Mouse (Mus musculus): ENCODE measurements around the gene Gm11639. TPM values are rescaled to one million over a fixed set of nuclear protein-coding genes. Genes with fewer than 3 reads are reported as not detected.
"Not testable (repeated sequence)": the region's sequence is repeated elsewhere in the genome, so short reads cannot be mapped to it uniquely, and the experiment has no call there.

Gene Gm11639
- total RNA-seq, 2 experiments from 2014 or later, result 0.79 to 0.96 TPM

DNA sequence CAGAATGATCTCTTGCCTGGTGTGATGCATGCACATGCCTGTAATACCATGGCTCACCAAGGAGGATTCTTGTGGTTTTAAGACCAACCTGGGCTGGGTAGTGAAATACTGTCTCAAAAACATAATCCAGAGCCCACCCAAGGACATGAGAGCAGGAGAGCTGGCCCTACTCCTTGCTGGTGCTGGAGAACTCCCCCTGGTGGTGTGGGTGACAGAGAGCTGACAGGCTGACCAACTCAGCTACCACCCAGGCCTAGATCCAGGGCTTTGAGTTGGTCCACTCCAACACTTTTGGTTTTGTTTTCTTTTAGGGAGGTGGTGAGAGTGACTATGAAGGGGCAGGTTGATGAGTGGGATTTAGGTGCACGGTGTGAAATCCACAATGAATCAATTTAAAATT, 349.6 kb downstream of the Gm11639 start:
- intact Hi-C loops (cut with DNase I), result no loop called here
- DNase-seq, result no peak

DNA sequence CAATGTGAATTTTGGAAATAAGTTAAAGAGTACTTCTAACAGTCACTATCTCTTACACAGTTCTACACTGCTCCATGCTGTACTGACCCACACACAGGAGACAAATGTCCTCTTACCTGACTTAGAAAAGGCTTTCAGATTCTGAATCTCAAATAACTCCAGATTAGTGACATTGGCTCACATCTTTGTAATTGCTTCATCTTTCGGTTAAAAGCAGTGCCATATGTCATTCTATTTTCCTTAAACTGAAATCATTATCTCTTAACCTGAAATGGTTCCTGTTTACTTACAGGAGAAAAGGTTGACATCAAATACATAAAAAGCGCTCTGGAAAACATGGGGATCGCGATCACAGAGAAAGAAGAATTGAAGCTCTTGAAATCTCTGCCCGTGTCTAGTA, 377.8 kb downstream of the Gm11639 start, which contains the start of gene Efcab3:
Gene Efcab3, plus strand, starts transcription at position 301 of the 400 bp plus-strand sequence.
- no peak for DNase-seq
- intact Hi-C loops (cut with DNase I), result no loop called here

DNA sequence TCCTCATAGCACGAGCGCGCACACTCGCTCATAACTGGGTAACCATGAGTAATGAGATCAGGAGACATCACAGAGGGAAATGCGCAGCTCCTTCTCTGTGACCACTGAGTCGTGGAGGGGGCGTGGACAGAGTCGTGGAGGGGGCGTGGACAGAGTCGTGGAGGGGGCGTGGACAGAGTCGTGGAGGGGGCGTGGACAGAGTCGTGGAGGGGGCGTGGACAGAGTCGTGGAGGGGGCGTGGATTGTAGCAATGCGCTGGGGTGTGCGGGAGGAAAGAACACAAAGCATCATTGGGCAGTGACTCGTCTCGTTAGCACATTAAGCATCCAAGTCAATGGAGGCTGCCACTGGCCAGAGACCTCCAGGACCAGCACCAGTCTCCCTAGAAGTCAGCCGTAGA, 426.9 kb downstream of the Gm11639 start:
- intact Hi-C loops (cut with DNase I); DNase-seq: not testable (repeated sequence)

DNA sequence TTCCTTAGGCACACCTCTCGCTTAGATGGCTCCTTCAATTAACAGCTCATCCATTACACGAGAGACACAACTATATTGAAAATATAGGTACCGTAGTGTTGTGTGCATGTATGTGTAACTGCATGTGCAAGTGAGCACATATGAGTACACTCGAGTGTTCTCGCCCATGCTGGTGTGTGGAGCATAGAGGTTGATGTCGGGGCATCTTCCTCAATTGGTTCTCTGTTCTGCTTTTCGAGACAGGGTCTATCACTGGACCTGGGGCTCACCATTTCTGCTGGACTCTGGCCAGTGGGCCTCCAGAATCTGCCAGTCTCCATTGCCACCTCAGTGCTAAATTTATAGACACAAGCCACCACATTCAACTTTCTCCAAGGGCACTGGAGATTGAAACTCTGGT, 432.3 kb downstream of the Gm11639 start:
- intact Hi-C loops (cut with DNase I), result no loop called here
- no peak for DNase-seq

DNA sequence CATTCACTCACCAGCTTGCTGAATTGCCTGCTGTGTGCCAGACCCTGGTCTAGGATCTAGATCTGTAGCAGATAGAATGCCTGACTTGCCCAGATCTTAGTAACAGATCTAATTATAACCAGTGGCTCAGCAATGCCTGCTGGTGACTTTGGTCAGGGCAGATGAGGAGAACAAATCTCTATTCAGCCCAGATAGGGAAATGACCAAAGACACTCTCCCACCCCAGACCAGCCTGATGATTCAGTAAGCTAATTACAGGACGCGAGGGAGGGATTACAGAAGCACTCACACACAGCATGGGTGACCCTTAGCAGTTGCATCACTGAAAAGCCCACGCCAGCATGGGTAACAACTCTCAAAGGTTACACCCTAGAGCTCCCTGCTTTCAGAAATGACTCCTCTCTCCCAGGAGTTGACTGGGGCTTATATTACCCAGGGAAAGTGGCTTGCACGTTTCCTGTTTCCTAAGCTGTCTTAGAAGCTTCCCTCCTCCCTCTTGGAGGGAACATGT, 435.1 kb downstream of the Gm11639 start:
- intact Hi-C loops (cut with DNase I), result loop anchor here (5.0 kb wide), 2 partner anchors 348 to 528 kb away; no protein-coding TSS in a partner anchor

DNA sequence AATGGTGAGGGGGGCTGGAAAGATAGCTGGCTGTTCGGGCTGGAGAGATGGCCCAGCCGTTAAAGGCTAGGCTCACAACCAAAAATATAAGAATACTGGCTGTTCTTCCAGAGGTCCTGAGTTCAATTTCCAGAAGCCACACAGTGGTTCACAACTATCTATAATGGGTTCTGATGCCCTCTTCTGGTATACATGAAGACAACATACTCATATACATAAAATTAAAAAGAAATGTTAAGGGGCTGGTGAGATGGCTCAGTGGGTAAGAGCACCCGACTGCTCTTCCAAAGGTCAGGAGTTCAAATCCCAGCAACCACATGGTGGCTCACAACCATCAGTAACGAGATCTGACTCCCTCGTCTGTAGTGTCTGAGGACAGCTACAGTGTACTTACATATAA, 436.3 kb downstream of the Gm11639 start:
- intact Hi-C loops (cut with DNase I), result loop anchor here (5.0 kb wide), 2 partner anchors 349 to 529 kb away; no protein-coding TSS in a partner anchor

More for the DNA sequence above, 435.1 kb downstream of the Gm11639 start:
- no peak for DNase-seq

DNA sequence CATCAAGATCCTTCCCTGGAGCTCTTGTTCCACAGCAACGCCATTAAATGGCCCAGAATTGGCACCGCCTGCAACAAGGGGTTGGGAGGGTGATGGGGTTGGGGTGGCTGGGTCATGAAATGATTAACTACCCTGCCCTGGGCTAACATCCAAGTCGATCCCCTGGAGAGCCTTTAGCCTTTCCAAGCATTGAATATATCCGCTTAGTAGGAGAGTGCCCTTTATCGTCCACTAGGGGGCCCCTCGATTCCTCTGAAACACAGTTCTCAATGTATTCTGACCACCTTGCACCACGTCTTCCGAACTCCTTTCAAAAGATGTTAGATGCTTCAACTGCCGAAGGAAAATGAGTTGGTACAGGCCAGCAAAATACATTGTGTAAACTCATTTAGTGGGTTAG, 438.5 kb downstream of the Gm11639 start:
- DNase-seq, result peak; percentile 62

More for the DNA sequence above, 436.3 kb downstream of the Gm11639 start:
- DNase-seq, result not testable (repeated sequence)

DNA sequence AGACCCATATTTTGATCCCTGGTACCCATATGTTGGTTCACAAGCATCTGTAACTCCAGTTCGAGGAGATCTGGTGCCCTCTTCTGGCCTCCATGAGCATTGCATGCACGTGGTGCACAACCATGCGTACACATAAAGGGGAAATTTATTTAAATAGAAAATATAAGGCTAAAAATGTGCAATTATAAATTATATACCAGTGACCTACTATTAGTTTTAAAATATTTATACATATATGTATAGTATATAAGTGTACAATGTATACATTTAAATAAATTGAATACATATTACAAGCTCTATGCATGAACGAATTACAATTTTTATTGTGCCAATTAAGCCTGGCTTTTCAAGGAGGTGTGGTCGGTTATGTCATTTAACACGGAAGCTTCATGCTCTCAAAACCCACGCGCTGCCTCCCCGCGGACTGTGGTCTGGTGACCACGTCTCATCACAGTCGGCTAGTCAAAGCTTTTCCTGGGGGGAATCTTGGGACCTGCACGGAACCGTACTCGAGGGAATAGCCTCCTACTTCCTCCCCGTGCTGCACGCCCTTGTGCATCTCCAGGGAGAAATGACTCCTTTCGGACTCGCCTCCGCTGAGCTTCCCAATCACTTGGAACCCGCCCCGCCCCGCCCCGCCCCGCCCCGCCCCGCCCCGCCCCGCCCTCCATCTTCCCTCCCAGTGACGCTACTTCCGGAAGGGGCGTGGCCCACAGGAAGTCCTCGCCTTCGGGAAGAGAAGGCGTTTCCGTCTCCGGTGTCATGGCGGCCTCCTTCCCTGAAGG, 440.4 kb downstream of the Gm11639 start, which contains the start of gene Mettl2:
Gene Mettl2, plus strand, starts transcription at position 691 of the 785 bp plus-strand sequence.
- DNase-seq, result peak; percentile 89
- intact Hi-C loops (cut with DNase I), result no loop called here

More for the DNA sequence above, 438.5 kb downstream of the Gm11639 start:
- intact Hi-C loops (cut with DNase I), result loop anchor here (5.0 kb wide), 2 partner anchors 352 to 532 kb away; no protein-coding TSS in a partner anchor

DNA sequence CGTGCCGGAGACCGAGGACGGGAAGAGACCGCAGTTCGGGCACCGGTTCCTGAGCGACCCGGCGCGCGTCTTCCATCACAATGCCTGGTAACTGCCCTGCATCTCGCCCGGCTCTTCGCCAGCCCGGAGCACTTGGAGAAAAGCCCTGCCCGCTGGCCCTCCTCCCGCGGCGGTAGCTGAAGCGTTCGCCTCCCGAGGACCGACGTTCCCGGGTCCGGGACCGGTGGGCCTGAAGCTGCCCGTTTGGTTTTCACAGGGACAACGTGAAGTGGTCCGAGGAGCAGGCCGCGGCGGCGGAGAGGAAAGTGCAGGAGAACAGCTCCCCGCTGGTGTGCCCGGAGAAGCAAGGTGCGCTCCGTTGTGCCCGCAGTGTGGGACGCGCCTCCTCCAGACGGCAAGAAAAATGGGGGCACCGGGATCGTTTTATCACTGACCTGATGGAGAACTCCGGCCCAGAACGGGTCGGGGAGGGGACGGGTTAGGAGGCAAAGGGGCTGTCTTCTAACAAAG, 441.1 kb downstream of the Gm11639 start:
- intact Hi-C loops (cut with DNase I), result no loop called here
- no peak for DNase-seq

DNA sequence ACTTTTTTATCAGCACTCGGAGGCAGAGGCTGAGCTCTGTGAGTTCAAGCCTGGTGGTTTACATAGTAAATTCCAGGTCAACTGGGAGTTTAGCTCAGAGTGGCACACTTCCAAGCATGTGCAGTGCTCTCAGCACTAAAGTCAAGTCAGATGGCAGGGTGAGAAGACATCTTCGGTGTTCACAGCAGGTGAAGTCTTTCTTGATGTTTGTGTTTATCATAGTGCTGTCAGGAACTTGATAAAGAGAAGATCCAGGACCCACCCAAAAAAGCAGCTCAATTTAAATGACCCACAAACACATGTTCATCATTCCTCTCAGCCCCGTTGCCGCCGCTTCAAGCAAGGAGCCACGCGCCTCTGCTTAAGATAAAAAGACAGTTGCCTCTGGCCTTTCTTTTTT, 450.2 kb downstream of the Gm11639 start:
- DNase-seq, result no peak
- intact Hi-C loops (cut with DNase I), result loop anchor here (10.0 kb wide), 1 partner anchor 611 kb away; no protein-coding TSS in a partner anchor

DNA sequence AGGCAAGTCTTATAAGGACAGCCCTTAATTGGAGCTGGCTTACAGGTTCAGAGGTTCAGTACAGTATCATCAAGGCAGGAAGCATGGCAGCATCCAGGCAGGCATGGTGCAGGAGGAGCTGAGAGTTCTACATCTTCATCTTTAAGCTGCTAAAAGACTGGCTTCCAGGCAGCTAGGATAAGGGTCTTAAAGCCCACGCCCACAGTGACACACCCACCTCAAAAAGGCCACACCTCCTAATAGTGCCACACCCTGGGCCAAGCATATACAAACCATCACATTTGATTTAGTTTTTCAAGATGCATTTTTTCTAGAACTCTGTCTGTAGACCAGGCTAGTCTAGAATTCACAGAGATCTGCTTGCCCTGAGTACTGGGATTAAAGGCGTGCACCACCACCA, 451.7 kb downstream of the Gm11639 start:
- intact Hi-C loops (cut with DNase I), result loop anchor here (10.0 kb wide), 1 partner anchor 612 kb away; no protein-coding TSS in a partner anchor

DNA sequence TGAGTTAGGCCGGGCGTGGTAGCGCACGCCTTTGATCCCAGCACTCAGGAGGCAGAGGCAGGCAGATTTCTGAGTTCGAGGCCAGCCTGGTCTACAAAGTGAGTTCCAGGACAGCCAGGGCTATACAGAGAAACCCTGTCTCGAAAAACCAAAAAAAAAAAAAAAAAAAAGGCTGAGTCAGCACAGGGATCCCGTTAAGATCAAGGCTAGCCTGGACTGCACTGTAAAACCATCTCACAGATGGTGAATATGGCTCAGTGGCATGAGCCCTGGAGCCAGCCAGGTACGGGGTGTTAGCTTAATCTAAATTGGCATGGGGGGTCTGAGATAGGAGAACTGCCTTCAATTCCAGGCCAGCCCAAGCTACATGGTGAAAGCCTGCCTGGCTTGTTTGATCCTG, 455.0 kb downstream of the Gm11639 start:
- intact Hi-C loops (cut with DNase I); DNase-seq: not testable (repeated sequence)

More for the DNA sequence above, 451.7 kb downstream of the Gm11639 start:
- not testable (repeated sequence) for DNase-seq

DNA sequence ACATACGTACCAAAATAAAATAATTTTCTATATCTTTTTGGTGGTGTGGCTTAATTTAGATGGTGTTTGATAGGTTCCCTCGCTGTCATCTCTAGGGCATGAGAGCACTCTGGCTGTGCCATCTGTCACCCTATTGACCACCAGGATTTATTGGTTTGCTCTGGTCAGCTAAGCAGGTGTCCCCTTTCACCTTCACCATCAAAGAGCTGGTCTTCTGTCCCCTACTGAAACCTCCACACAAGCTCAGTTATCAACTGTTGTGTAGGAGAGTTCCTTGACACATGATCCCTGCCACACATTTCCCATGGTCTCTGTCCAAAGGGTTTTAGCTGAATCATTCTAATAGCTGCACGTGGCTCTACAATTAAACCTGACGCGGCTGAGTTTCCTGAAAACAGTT, 455.6 kb downstream of the Gm11639 start:
- no peak for DNase-seq

DNA sequence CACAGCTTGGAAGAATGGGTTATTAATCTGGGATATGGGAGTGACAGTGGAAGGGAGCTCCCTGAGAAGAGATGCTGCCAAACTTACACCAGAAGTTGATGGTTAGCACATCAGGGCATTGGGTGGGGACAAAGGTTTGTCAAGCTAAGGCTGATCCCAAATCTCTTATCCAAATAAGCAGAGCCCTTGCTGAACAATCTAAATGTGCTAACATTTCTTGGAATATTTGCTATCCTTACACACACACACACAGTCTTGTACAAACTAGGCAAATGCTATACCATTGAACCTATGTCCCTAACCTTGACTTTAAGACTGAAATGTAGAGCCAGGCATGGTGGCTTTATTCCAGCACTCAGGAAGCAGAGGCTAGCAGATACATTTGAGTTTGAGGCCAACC, 458.1 kb downstream of the Gm11639 start:
- no peak for DNase-seq
- intact Hi-C loops (cut with DNase I), result no loop called here

More for the DNA sequence above, 455.6 kb downstream of the Gm11639 start:
- intact Hi-C loops (cut with DNase I), result no loop called here

DNA sequence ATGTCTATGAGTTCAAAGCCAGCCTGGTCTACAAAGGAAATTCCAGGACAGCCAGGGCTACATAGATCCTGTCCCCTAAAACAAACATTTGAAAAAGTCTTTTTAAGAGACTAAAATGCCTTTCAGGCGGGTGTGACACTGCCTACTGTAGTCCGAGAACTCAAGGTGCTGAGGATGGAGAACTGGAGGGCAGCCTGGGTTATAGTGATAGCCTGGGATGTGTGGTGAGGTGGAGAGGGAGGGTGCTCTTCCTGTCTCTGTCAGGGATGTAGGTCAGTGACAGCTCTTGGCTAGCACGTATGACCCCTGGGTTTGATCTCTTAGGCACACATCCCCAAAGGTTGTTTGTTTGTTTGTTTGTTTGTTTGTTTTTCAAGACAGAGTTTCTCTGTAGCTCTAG, 458.6 kb downstream of the Gm11639 start:
- intact Hi-C loops (cut with DNase I), result no loop called here
- no peak for DNase-seq

DNA sequence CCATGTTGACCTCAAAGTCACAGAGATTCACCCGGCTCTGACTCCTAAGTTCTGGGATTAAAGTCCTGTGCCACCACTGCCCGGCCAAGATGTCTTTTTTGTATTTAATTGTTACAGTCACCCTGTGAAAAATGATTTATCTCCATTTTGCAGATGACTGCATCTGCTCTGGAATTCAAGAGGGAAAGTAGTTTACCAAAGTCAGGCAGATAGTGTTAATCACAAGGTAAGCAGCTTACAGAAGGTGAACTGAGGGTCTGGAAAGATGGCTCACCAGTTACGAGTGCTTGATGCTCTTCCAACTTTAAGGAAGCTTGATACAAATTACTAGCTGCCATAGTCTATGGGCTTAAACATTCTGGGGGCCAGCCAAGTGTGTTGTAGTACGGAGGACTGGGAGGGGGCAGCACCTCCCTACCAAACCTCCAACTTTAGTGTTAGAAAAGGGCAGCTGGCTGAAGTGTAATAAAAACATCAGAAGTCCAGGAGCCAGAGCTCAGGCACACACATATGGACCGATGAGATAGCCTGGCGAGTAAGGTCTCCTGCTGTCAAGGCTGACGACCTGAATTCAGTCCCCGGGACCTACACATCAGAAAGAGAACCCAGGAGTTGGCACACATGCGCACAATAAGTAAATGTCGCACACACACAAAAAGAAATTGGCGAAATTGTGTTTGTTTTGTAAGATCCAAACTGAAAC, 459.2 kb downstream of the Gm11639 start:
- no peak for DNase-seq
- intact Hi-C loops (cut with DNase I), result no loop called here

DNA sequence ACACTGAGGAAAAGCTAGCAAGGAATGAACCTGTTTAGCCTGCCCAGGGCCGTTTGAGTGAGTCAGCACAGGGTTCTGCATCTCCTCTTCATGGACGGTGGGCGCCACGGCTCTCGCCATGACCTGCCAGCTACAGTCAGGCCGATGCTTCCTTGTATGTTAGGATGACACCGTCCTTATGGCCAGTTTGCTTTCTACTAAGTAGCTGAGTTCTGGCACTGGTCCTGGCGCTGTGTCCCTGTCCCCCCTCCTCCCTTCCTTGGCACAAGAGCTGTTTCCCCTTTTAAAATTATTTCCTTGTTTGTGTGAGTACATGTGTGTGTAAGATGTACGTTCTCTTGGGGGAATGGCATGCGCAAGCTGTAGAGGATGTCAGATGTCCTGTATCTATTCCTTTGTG, 459.7 kb downstream of the Gm11639 start:
- no peak for DNase-seq

DNA sequence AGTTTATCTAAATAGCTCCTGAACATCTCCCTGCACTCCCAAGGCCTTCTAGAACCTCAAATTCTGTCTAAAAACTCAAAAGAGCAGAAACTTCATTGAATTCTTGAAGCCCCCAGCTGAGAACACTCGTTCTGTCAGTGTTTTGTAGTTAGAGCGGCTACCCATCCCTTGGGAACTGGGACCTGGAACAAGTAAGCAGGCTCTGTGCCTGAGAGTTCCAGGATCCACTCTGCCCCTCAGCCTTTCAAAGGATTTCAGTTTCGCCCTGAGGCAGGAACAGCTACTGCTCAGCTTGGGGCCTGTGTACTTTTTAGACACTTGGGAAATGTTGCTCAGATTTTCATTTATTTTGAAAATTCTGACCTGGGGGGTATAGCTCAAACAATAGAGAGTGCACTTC, 461.1 kb downstream of the Gm11639 start, which contains the start of gene Gm10842:
Gene Gm10842, plus strand, starts transcription at position 301 of the 400 bp plus-strand sequence.
- intact Hi-C loops (cut with DNase I), result no loop called here

More for the DNA sequence above, 459.7 kb downstream of the Gm11639 start:
- intact Hi-C loops (cut with DNase I), result no loop called here

DNA sequence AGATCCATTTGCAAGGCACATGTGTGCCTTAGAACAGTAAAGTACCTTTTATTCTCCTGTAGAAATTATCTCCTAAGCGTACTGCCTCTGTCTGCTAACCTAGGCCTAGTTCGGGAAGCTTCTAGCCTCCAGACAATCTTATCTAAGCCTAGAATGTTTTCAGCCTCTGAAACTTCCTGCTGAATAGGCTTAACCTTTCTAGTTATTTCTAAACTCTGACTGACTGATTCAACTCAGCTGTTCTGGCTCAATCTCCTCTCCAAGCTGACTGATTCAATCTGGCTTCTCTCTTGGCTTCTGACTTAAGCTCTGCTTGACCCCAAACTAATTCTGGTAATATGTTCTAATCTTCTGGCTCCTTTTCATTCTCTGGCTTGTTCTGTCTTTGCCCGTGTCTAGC, 463.8 kb downstream of the Gm11639 start:
- intact Hi-C loops (cut with DNase I), result no loop called here
- no peak for DNase-seq

More for the DNA sequence above, 461.1 kb downstream of the Gm11639 start, which contains the start of gene Gm10842:
- DNase-seq, result no peak

DNA sequence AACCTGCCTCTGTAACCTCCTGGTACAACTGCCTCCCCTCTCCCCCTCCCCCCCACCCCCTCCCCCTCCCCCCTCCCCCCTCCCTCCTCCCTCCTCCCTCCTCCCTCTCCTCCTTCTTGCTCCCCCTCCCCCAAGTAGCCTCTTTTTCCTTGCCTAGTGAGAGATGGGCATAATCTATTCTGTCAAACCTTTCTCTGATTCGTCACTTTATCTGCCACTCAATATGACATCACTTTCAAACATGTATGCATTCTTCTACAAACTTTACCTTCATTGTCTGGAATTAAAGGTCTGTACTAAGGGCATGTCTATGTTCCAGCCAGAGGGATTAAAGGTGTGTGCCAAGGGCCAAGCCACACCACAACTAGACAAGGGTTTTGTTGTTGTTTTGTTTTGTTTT, 464.3 kb downstream of the Gm11639 start:
- no peak for DNase-seq
- intact Hi-C loops (cut with DNase I), result no loop called here

DNA sequence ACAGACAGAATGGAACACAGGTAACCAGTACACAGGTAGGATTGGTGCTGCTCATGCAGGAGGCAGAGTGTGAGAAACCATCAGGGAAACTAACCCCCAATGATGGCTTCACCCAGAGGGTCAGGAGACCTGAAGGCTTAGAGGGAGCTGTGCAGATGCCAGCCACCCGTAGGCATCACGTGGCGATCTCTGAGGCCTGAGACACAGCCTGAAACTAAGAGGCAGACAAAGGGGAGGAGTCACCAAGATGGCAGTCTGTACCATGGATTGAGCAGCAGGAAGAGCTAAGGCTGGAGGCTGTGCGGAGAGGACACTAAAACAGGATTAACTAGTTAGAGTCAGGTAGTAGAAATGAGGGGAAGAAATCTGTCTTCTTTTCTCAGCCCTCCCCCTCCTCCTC, 465.2 kb downstream of the Gm11639 start:
- intact Hi-C loops (cut with DNase I), result no loop called here

More for the DNA sequence above, 465.2 kb downstream of the Gm11639 start:
- no peak for DNase-seq

All from left cerebral cortex, postnatal 4 days (tissue).